ENCODE assay signal across 8 mouse cellular contexts in the genomic region with DNA sequence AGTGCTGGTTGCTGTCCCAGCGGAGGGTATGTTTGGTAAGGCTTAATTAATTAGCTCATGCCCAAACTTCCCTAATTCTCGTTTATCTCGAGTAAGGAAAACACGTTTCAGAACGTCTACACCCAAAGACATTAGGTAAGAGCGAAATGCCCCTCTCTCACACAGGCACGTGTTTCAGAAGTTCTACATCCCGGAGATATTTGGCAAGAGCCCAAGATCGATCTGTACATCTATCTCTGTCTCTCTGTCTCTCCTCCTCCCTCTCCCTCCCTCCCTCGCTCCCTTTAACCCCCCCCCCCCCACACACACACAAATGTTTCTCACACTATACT. TPM values are rescaled to one million over a fixed set of nuclear protein-coding genes. Genes with fewer than 3 reads are reported as not detected.
DNase-seq lines count a peak whose midpoint lies in the region; ATAC-seq lines count a peak whose summit lies in the region.

No protein-coding gene starts in this region.

- peak overlapping the region; percentile 96 for H3K4me2 ChIP-seq in heart, embryonic 12.5 days
- peak overlapping the region; percentile 84 for H3K4me2 ChIP-seq in forebrain, embryonic 13.5 days
- H3K4me2 ChIP-seq in liver, embryonic 15.5 days: peak overlapping the region; percentile 85

- WGBS in heart, embryonic 12.5 days: 7% methylated on average over 9 of the region's 10 CpGs
- WGBS in forebrain, embryonic 13.5 days: 6% methylated on average over 10 of the region's 10 CpGs
- WGBS in liver, embryonic 15.5 days (ENCODE audit: insufficient replicate concordance): under 1% methylated on average over 10 of the region's 10 CpGs

- peaks cover 8% of the 10 kb centered on the region; the same call in 1 of the 2 replicates for H3K4me1 ChIP-seq in heart, embryonic 12.5 days (replicated peaks)
- H3K4me1 ChIP-seq in forebrain, embryonic 13.5 days: peaks cover 25% of the 10 kb centered on the region
- peaks cover 24% of the 10 kb centered on the region for H3K4me1 ChIP-seq in liver, embryonic 15.5 days (replicated peaks)

- no peaks in the 10 kb centered on the region for H3K27me3 ChIP-seq in heart, embryonic 12.5 days (replicated peaks)
- H3K27me3 ChIP-seq in forebrain, embryonic 13.5 days: no peaks in the 10 kb centered on the region
- no peaks in the 10 kb centered on the region for H3K27me3 ChIP-seq in liver, embryonic 15.5 days

- DNase-seq in heart, postnatal 4 days: no peak
- no peak for DNase-seq in yolk sac, embryonic 10.5 days (ENCODE audit: low spot score)
- DNase-seq in left cerebral cortex, adult 9 months (ENCODE audit: low spot score in 2 of 2): no peak
- no peak for DNase-seq in cerebellum, adult 11-12 months

- no peak overlapping the region for H3K27ac ChIP-seq in heart, embryonic 12.5 days (ENCODE audit: poor library complexity, severe bottlenecking)
- H3K27ac ChIP-seq in forebrain, embryonic 13.5 days: no peak overlapping the region
- H3K27ac ChIP-seq in liver, embryonic 15.5 days (replicated peaks): peak overlapping the region; percentile 55

- H3K36me3 ChIP-seq in heart, embryonic 12.5 days: 0 out of 2 replicates have a peak, but pooled peaks cover under 1% of the 10 kb centered on the region
- H3K36me3 ChIP-seq in forebrain, embryonic 13.5 days (ENCODE audit: poor library complexity, severe bottlenecking): peaks cover 3% of the 10 kb centered on the region; the same call in 1 of the 2 replicates
- H3K36me3 ChIP-seq in liver, embryonic 15.5 days (replicated peaks): peaks cover under 1% of the 10 kb centered on the region; the same call in 1 of the 2 replicates

- no peaks in the 10 kb centered on the region for H3K9me3 ChIP-seq in heart, embryonic 12.5 days (replicated peaks)
- H3K9me3 ChIP-seq in forebrain, embryonic 13.5 days (replicated peaks): no peaks in the 10 kb centered on the region
- no peaks in the 10 kb centered on the region for H3K9me3 ChIP-seq in liver, embryonic 15.5 days (replicated peaks)

- ATAC-seq in heart, embryonic 12.5 days (ENCODE audit: insufficient number of reproducible peaks, low FRiP score): 0 out of 2 replicates have a peak, but pooled peaks have one; percentile 10
- peak; percentile 4 for ATAC-seq in CD4-positive, CD25-positive, alpha-beta regulatory T cell, adult 4 months
- ATAC-seq in forebrain, embryonic 13.5 days: no peak
- 0 out of 2 replicates have a peak, but pooled peaks have one; percentile 1 for ATAC-seq in liver, embryonic 15.5 days (ENCODE audit: insufficient read depth)

- H3K4me3 ChIP-seq in heart, embryonic 12.5 days: peak overlapping the region; percentile 74
- peak overlapping the region; percentile 77 for H3K4me3 ChIP-seq in forebrain, embryonic 13.5 days
- peak overlapping the region; percentile 87 for H3K4me3 ChIP-seq in liver, embryonic 15.5 days (replicated peaks)

- H3K9ac ChIP-seq in heart, embryonic 12.5 days: peak overlapping the region; percentile 72
- peak overlapping the region; percentile 72 for H3K9ac ChIP-seq in forebrain, embryonic 13.5 days
- peak overlapping the region; percentile 82 for H3K9ac ChIP-seq in liver, embryonic 15.5 days

RNA-seq across cellular contexts. Expression of gene Dclre1c, which starts 0.6 kb away (rescaled TPM):
- 4.4 and 4.6 TPM in 2 replicates for polyA plus RNA-seq in heart, embryonic 12.5 days (2016; fragmentation: Nextera tagmentation; extraction: Ambion mirVana)
- total RNA-seq in heart, postnatal 4 days (2021): 1 to 10 TPM; 3.4 to 3.5 TPM
- 10 to 100 TPM; 16.8 to 19.8 TPM for polyA plus RNA-seq in CD4-positive, CD25-positive, alpha-beta regulatory T cell, adult 4 months (2017; shearing (Covaris generic))
- 8.1 and 9.3 TPM in 2 replicates for polyA plus RNA-seq in forebrain, embryonic 13.5 days (2015; fragmentation: Nextera tagmentation; extraction: Ambion mirVana)
- polyA plus RNA-seq in liver, embryonic 15.5 days (2015; fragmentation: Nextera tagmentation; extraction: Ambion mirVana): 4.3 and 4.9 TPM in 2 replicates

RNA-seq across cellular contexts. Expression of gene Meig1, which starts 2.1 kb away (rescaled TPM):
- polyA plus RNA-seq in heart, embryonic 12.5 days (2016; fragmentation: Nextera tagmentation; extraction: Ambion mirVana): not detected in 2 replicates
- not detected for total RNA-seq in heart, postnatal 4 days (2021)
- not detected for polyA plus RNA-seq in CD4-positive, CD25-positive, alpha-beta regulatory T cell, adult 4 months (2017; shearing (Covaris generic))
- polyA plus RNA-seq in forebrain, embryonic 13.5 days (2015; fragmentation: Nextera tagmentation; extraction: Ambion mirVana): 3.6 and 5.3 TPM in 2 replicates
- 0.26 TPM in 1 of 2 replicates, not detected in the other for polyA plus RNA-seq in liver, embryonic 15.5 days (2015; fragmentation: Nextera tagmentation; extraction: Ambion mirVana)

RNA-seq across cellular contexts. Expression of gene Olah, which starts 27.5 kb away (rescaled TPM):
- polyA plus RNA-seq in heart, embryonic 12.5 days (2016; fragmentation: Nextera tagmentation; extraction: Ambion mirVana): not detected in 2 replicates
- total RNA-seq in heart, postnatal 4 days (2021): not detected
- polyA plus RNA-seq in CD4-positive, CD25-positive, alpha-beta regulatory T cell, adult 4 months (2017; shearing (Covaris generic)): not detected
- not detected in 2 replicates for polyA plus RNA-seq in forebrain, embryonic 13.5 days (2015; fragmentation: Nextera tagmentation; extraction: Ambion mirVana)
- polyA plus RNA-seq in liver, embryonic 15.5 days (2015; fragmentation: Nextera tagmentation; extraction: Ambion mirVana): not detected in 2 replicates

RNA-seq across cellular contexts. Expression of gene Suv39h2, which starts 50.3 kb away (rescaled TPM):
- polyA plus RNA-seq in heart, embryonic 12.5 days (2016; fragmentation: Nextera tagmentation; extraction: Ambion mirVana): 11.6 and 11.9 TPM in 2 replicates
- 1 to 10 TPM; 3.1 to 3.6 TPM for total RNA-seq in heart, postnatal 4 days (2021)
- 1 to 10 TPM in 1 of 2 experiments, under 1 TPM in 1; 0.90 to 1.1 TPM for polyA plus RNA-seq in CD4-positive, CD25-positive, alpha-beta regulatory T cell, adult 4 months (2017; shearing (Covaris generic))
- 27.0 and 28.6 TPM in 2 replicates for polyA plus RNA-seq in forebrain, embryonic 13.5 days (2015; fragmentation: Nextera tagmentation; extraction: Ambion mirVana)
- polyA plus RNA-seq in liver, embryonic 15.5 days (2015; fragmentation: Nextera tagmentation; extraction: Ambion mirVana): 5.0 and 5.8 TPM in 2 replicates
